Mouse (Mus musculus): ENCODE data around the gene Btbd35f25. TPM values are rescaled to one million over a fixed set of nuclear protein-coding genes. Genes with fewer than 3 reads are reported as not detected.
"Not testable (repeated sequence)": the region's sequence is repeated elsewhere in the genome, so short reads cannot be mapped to it uniquely, and the experiment has no call there.

Gene Btbd35f25
- not detected for total RNA-seq (2021)
- long read RNA-seq, experiment 1: 0 reads
- long read RNA-seq, experiment 2: 0 reads

DNA sequence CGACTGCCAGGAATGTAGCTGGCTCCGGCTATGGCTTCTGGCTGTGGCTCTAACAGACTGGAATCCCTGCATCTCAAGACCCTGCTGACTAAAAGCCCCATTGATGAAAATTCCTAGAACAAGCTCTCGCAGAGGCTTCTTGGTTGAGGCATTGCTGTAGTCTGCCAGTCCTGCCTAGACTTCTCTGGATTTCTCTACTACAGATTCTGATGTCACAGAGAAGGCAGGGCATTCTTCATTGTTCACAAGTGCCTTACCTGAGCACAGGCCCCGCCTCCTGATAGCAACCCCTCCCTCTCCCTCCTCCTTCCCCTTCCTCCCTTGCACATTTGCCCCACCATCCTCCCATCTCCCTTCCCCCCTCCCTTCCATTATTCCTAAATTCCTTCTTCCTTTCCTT is at the start of gene Btbd35f25:
TSS of gene Btbd35f25 (minus strand) at position 101 of the 400 bp plus-strand sequence.
- DNase-seq (ENCODE audit: low spot score in 2 of 2): not testable (repeated sequence)

DNA sequence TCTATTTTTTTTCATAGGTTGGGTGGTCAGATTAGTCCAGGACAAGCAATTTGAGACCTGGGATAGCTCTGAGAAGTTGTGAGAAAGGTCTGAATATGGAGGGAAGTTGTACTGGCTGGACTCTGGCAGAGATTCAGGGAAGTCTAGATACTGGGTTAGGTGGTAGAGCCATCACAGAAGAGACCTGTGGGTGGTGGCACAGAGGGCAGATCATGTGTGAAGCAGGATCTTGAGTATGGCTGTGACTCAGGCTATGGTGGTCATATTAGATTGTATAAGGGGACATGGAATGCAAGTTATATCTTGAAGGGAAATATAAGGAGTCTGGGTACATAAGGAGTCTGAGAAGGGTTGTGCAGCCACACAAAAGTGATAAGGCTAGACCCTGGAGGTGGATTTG is 49.3 kb upstream of the Btbd35f25 start:
- DNase-seq (ENCODE audit: low spot score in 2 of 2): no peak

DNA sequence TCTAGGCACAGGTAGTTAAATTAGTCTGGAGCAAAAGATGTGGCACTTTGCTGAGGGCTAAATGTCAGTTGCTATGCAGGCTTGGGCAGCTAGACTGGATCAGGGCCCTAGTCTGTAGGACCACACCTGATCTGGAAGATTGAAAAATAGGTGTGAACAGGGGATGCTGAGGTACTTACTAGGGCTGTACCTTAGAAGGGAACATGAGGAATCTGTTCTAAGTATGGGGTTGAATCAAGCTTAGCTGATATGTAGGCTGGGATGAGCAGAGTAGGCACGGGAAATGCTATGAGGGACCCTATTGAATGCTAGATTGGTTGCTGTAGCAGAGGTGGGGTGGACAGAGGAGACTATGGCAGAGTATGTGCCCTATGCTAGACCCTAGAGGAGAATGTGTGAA is 47.0 kb upstream of the Btbd35f25 start:
- no peak for DNase-seq (ENCODE audit: low spot score in 2 of 2)

DNA sequence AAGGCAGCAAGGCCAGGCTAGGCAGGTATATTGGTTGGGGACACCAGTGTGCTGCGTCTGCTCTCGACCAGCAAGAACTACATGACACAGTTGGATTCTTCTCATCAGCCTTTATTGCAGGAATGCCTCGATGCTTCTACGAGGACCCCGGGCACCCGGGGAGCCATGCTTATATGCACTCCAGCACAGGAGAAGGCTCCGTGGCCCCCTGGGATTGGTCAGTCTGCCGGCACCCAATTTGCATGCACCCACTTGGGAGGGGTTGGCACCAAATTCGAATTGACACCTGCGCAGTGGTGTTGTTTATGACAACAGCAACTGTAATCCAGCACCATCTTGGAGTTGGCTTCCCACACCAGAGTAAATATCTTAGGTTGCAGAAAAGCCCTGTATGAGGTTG is 28.1 kb upstream of the Btbd35f25 start:
- no peak for DNase-seq (ENCODE audit: low spot score in 2 of 2)

DNA sequence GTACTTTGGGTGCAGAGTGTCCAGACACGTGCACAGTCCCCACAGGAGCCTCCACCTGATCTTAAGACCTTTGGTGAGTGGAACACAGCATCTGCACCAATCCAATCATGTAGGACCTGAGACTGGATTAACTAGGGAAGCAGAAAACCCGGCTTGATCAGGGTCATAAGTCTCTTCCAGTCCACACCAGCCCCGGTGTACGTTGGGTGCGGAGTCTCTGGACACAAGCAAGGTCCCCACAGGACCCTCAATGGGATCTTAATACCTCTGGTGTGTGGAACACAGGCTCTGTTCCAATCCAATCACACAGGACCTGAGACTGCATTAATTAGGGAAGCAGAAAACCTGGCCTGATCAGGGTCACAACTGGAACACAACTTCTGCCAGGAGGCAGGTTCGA is 20.0 kb upstream of the Btbd35f25 start:
- DNase-seq (ENCODE audit: low spot score in 2 of 2): no peak

Other genes starting within 250 kb of the Btbd35f25 start
- not detected for gene Gm21883, start 142.9 kb downstream of the Btbd35f25 start, total RNA-seq (2021)
- gene Spin2e, start 98.2 kb downstream of the Btbd35f25 start, total RNA-seq (2021): not detected
- gene Gm21637, start 244.9 kb upstream of the Btbd35f25 start, total RNA-seq (2021): not detected